Mouse (Mus musculus): ENCODE results near the gene 4930452B06Rik. TPM values are rescaled to one million over a fixed set of nuclear protein-coding genes. Genes with fewer than 3 reads are reported as not detected.
"Not testable (repeated sequence)": the region's sequence is repeated elsewhere in the genome, so short reads cannot be mapped to it uniquely, and the experiment has no call there.

4930452B06Rik gene
- total RNA-seq (2014; fragmentation: Nextera tagmentation), result not detected in 2 replicates
- 0.09 TPM in 1 of 2 replicates, not detected in the other for total RNA-seq (2017)

- ATAC-seq (replicated peaks; ENCODE audit: poor library complexity, severe bottlenecking), result peak; percentile 59
Measured at GRCm38 (mm10) chr14:8665636-8666411, at the start of gene 4930452B06Rik. Gene 4930452B06Rik, minus strand, starts transcription at chr14:8666240.

DNA sequence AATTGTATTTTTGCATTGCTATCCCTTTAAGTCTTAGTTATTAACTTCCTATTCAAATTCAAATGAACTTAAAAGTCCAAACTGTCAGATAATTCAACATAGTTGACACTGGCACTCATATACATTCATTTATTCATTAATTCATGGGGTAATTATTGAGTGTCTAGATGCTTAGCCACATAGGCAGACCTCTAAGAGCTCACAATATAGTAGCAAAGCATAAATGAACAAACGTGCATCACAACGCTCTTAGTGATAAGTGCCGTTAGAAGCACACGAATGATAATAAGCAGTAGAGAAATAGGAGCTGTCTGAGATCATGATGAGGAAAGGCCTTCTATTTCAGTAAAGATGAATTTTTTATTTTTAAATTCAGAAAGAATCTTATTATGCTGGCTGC is 46.6 kb upstream of the 4930452B06Rik start:
- ATAC-seq (replicated peaks; ENCODE audit: poor library complexity, severe bottlenecking), result no peak

DNA sequence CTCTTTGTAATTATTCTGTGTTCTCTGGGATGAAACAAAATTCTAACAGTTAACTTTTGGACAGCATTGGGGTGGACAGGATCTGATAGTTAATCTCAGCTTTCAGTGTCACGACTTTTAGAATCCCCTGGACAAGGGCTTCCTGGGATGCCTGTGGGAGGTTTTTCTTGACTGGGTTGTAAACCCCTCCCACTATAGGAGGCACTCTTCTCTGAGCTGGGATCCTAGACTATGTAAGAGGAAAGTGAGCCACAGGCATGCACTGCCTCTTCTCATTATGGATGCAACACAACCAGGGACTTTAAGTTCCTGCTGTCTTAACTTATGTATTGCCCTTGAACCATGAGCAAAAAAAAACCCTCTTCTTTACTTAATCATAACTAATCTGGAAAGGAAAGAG is 23.4 kb upstream of the 4930452B06Rik start:
- ATAC-seq (replicated peaks; ENCODE audit: poor library complexity, severe bottlenecking), result no peak

DNA sequence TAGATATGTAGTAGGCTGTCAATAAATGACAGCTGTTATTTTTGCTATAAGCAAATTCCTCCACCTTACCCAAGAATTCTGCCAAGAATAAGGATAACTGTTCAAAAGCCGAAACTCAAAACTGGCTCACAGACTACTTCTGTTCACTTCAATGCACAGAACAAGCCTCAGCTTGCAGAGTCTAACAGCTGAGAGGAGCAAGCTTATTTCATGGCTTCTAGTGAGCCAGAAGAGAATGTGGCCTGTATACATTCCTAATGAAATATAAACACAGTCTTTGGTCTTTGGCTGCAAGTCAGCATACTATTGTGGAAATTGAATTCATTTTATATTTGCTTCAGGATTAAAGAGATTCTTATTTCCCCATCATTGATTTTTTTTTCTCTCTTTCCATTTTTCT is 22.4 kb upstream of the 4930452B06Rik start:
- ATAC-seq (replicated peaks; ENCODE audit: poor library complexity, severe bottlenecking), result no peak

- no peak for ATAC-seq (replicated peaks; ENCODE audit: poor library complexity, severe bottlenecking)
Measured at GRCm38 (mm10) chr14:8686185-8686584, 20.1 kb upstream of the 4930452B06Rik start.

DNA sequence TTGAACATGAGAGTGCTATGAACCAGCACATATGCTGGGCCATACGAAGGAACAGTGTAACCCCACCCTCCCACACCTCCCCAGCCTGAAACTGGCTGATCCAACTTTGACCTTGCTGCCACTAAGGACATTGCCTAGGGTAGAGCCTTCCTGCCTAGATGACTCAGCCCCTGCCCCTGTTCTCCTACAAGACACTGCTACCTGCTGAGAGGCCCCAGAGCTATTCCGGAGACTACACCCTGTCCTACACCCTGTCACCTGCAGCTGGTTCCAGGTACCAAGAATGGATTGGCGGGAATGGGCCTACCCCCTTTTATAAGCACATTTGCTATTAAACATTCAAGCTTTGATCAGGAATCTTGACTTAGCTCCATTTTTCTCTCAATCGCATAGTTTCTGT is 13.9 kb upstream of the 4930452B06Rik start:
- no peak for ATAC-seq (replicated peaks; ENCODE audit: poor library complexity, severe bottlenecking)

DNA sequence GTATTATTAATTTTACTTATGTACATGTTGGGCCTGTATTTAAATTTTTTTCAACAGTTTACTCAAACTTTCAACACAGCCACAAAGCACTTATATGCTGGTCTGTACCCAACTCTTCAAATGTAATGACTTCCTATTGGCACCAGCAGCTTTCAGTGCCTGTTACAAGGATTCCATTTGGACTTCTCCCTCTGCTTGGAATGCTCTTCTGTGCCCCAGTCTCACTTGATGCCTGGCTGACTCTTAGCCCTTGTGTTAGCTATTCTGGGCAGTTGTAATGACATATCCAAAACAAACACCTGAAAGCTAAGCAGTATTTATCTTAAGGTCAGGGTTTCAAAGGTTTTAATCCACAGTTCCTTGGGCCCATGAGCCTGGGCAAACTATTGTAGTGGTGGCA is 5.7 kb downstream of the 4930452B06Rik start:
- no peak for ATAC-seq (replicated peaks; ENCODE audit: poor library complexity, severe bottlenecking)

DNA sequence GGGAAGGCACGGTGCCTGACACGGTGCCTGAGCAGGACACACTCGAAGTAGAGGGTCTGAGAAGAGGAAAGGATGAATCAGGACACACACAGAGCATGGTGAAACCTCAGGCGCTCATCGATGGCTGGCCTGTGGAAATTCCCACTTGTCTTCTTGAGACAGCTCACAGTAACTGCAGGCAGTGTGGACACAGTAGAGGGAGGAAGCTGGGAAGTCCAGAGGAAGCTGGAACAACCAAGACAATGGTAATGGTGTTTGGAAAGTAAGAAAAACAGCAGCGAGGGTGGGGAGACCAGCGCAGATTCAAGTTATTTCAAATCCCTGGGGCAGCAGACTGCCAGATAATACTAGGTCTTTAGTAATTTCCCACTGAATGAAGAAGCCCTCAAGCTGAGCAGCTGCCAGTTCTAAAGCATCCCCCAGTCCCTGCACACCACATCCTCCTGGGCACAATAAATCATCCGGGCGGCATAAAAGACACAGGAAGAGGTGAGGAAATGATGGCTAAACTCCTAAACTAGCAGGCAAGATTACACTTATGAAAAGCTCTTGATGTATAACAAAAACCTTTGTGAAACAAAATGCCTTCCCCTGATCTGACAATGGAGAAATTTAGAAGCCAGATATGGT is 24.3 kb downstream of the 4930452B06Rik start:
- ATAC-seq (replicated peaks; ENCODE audit: poor library complexity, severe bottlenecking), result no peak; the same call in 1 of the 2 replicates

DNA sequence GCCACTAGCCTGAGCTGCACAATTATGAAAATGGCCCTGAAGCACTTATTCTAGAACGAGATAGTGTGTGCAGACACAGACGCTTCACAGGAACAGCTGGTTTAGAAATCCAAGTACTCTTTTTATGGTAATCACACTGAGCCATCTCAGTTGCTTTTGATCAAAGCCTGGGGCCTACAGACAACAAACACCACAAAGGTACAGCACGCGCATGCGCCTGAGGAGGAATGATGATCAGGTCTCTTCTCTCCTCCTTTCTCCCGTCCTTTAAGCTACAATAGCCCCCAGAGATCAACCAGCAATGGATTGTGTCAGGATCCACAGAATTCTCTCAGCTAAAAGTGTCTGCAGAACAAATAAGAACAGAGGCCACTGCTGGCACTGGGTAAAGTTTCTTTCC is 33.8 kb downstream of the 4930452B06Rik start:
- no peak for ATAC-seq (replicated peaks; ENCODE audit: poor library complexity, severe bottlenecking)

GRCm38 (mm10) chr14:8628406-8628805 is 37.6 kb downstream of the 4930452B06Rik start:
- no peak for ATAC-seq (replicated peaks; ENCODE audit: poor library complexity, severe bottlenecking)

DNA sequence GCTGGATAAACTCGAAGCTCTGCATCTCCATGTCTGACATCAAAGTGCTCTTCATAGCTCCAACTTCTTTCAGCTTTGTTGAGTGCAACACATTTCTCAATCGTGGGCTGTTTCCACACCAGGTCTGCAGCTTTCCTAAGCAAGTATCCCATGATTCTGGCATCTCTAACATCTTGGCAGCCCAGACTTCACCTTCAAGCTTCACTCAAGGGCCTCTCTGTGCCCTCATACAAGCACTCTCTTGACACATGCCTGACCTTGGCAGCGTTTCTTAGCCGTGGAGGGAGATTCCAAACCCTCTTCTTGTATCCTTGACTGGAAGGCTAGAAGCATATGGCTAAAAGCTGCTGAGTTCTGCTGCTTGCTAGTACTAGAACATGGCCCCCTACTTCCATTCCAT is 38.6 kb downstream of the 4930452B06Rik start:
- ATAC-seq (replicated peaks; ENCODE audit: poor library complexity, severe bottlenecking), result no peak

- ATAC-seq (replicated peaks; ENCODE audit: poor library complexity, severe bottlenecking), result no peak
Measured at GRCm38 (mm10) chr14:8621164-8621563, 44.9 kb downstream of the 4930452B06Rik start.

DNA sequence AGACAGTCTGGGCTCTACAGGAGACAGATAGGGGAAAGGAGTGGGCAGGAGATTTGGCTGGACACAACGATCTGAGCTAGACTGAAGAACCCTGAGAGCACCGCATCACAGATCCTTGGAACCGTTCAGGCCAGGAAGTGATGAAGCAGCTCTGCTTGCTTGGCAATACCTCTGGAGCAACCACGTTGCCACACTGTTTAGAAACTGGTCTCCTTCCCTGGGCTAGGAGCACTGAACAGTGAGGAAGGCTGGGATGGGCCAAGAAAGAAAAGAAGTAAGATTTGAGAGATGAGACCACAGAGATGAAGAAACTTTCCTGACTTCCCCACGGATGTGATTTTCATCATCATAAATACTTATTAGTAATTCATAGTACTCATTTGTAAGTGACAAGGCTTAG is 45.5 kb downstream of the 4930452B06Rik start:
- peak; percentile 94 for ATAC-seq (replicated peaks; ENCODE audit: poor library complexity, severe bottlenecking)

DNA sequence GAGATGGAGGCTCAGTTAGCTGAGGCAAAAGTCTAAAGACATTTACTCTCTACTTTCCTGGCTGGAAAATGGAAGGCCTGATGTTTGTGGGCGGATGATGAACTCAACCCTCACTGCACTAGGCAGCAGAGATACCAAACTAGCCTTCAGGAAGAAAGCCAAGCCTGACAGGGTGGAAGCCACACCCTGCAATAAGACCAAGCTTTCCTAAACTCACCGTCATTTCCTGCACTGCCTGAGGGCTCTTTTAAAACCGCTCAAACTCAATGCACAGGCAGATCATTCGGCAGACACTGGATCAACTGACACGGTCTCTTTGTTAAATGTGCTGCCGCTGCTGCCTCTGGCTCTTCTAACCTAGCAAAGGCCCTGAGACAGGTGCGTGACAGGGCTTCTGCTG is 50.4 kb downstream of the 4930452B06Rik start:
- ATAC-seq (replicated peaks; ENCODE audit: poor library complexity, severe bottlenecking), result no peak

GRCm38 (mm10) chr14:8614430-8614829 is 51.6 kb downstream of the 4930452B06Rik start:
- peak; percentile 71 for ATAC-seq (replicated peaks; ENCODE audit: poor library complexity, severe bottlenecking)

DNA sequence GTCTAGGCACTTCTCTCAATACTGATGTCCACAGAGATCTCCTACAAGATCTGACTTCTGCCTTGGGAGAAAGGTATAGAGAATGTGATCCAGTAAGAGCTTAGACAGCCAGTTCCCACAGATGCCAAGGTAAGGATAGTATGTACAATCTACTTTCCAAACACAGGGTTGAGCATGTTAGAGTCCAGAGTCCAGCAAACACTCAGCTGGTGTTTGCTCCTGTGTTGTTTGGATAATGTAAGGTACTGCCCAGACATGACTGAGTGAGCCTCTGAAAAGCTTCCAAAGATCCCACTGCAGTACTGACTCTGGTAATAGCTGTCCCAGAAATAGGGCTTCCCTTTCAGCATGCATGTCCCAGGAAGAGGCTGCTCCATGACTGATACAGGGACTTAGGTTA is 54.0 kb downstream of the 4930452B06Rik start:
- no peak for ATAC-seq (replicated peaks; ENCODE audit: poor library complexity, severe bottlenecking)

- no peak for ATAC-seq (replicated peaks; ENCODE audit: poor library complexity, severe bottlenecking)
Measured at GRCm38 (mm10) chr14:8610108-8610507, 55.9 kb downstream of the 4930452B06Rik start.

- peak; percentile 58 for ATAC-seq (replicated peaks; ENCODE audit: poor library complexity, severe bottlenecking)
Measured at GRCm38 (mm10) chr14:8608559-8609171, 57.4 kb downstream of the 4930452B06Rik start.

GRCm38 (mm10) chr14:8604898-8605297 is 61.1 kb downstream of the 4930452B06Rik start:
- no peak for ATAC-seq (replicated peaks; ENCODE audit: poor library complexity, severe bottlenecking)

DNA sequence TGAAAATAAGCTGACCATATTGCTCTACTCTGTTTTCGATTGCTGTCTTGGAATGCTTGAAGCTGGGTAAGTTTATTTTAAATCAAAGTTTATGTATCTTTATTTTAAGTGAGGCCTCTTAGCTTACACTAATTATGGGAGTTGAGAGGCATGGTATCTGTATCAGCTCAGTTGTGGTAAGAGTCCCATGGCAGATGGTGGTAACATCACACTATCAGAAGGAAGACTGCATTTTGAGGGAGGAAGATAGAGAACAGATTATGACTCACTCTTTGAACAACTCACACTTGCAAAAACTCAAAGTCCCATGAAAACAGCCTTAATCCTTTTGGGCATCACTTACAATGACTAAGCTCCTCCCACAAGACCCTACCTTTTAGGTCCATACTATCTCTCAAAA is 81.0 kb downstream of the 4930452B06Rik start:
- no peak for ATAC-seq (replicated peaks; ENCODE audit: poor library complexity, severe bottlenecking)

GRCm38 (mm10) chr14:8551006-8551405 is 115.0 kb downstream of the 4930452B06Rik start:
- not testable (repeated sequence) for ATAC-seq (replicated peaks; ENCODE audit: poor library complexity, severe bottlenecking)
